In the genomic region with DNA sequence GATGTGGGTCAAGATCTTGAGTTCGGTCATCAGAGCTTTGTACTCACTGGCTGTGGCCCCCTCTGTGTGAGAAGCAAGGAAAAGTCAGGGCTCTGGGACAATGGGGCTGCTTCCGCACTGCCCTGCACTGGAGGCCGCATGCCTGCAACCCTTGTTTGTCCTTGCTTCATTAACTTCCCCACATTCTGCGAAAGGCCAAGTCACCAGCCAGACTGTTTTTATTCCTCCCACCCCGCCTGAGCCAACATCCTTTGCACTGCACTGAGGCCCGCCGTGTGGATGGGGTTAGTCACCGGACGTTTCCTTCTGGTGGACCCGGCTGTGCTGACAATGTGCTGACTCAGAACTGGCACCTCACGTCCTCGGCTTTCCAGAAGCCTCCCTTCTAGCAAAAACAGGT, we compare ENCODE assay signal across 8 mouse cellular contexts.
DNase-seq lines count a peak whose midpoint lies in the region; TF ChIP-seq lines count a peak whose summit lies in the region.

No protein-coding gene starts in this region.

- H3K4me3 ChIP-seq in ES-E14 (ENCODE audit: insufficient read depth in 1 of 2, low read depth in 1 of 2, low read length in 2 of 2, poor library complexity in 1 of 2, severe bottlenecking in 1 of 2) = no peak overlapping the region
- no peak overlapping the region for H3K4me3 ChIP-seq in heart, adult 2 months

- TF ChIP-seq EP300 in heart, adult 2 months (IDR thresholded peaks at IDR 0.05; ENCODE audit: insufficient read depth, low read depth, low read length) = no peak

- 39% methylated on average over 12 of the region's 12 CpGs for WGBS in heart, adult 2 months

- DNase-seq in cerebellum, adult 9-10 months = peak; percentile 19
- no peak for DNase-seq in cerebellum, postnatal 10 days
- no peak for DNase-seq in ES-E14 (ENCODE audit: low read depth, low spot score)
- DNase-seq in heart, adult 2 months = peak; percentile 24 to 29
- peak; percentile 53 to 72 for DNase-seq in kidney, postnatal 4 days
- DNase-seq in yolk sac, embryonic 10.5 days (ENCODE audit: low spot score) = peak; percentile 18
- no peak for DNase-seq in thymus, adult 18-20 months
- no peak for DNase-seq in spleen, adult 12 weeks (ENCODE audit: low spot score)

- no peak for TF ChIP-seq CTCF in heart, adult 2 months (IDR thresholded peaks at IDR 0.05)

- H3K27me3 ChIP-seq in heart, adult 2 months (ENCODE audit: control insufficient read depth, insufficient read depth, low read length) = no peaks in the 10 kb centered on the region

- no peaks in the 10 kb centered on the region for H3K36me3 ChIP-seq in ES-E14 (ENCODE audit: control insufficient read depth, insufficient read depth, low read length, poor library complexity, severe bottlenecking)
- peaks cover 5% of the 10 kb centered on the region; the same call in 1 of the 2 replicates for H3K36me3 ChIP-seq in heart, adult 2 months (ENCODE audit: control insufficient read depth, insufficient read depth, low read length)

- H3K27ac ChIP-seq in ES-E14 (ENCODE audit: insufficient read depth, low read depth, low read length, poor library complexity, severe bottlenecking) = no peak overlapping the region
- peak overlapping the region; percentile 20 for H3K27ac ChIP-seq in heart, adult 2 months

- no peaks in the 10 kb centered on the region for H3K9me3 ChIP-seq in ES-E14 (ENCODE audit: control insufficient read depth, insufficient read depth, low read depth, low read length)

- intact Hi-C loops in heart, adult 2 months (cut with DNase I) = loop anchor here (10.0 kb wide), 1 partner anchor 355 kb away; no protein-coding TSS in a partner anchor

- H3K9ac ChIP-seq in ES-E14 (ENCODE audit: insufficient read depth, low read depth, low read length, poor library complexity, severe bottlenecking) = no peak overlapping the region
- H3K9ac ChIP-seq in heart, adult 2 months (ENCODE audit: low read depth, low read length) = no peak overlapping the region

- in situ Hi-C loops in ES-E14 (cut with MboI; ENCODE audit: low sequenced_read_pairs in 2 of 2, unreplicated experiment in 2 of 2) = no loop called here

- H3K79me2 ChIP-seq in heart, adult 2 months (replicated peaks; ENCODE audit: control insufficient read depth, insufficient read depth, low read length) = no peaks in the 10 kb centered on the region

- TF ChIP-seq POLR2A in heart, adult 2 months (IDR thresholded peaks at IDR 0.05; ENCODE audit: insufficient read depth, low read depth, low read length) = no peak

- H3K4me1 ChIP-seq in ES-E14 (ENCODE audit: control insufficient read depth in 2 of 2, insufficient read depth in 2 of 2, low read length in 2 of 2, poor library complexity in 1 of 2) = peaks cover 0 to 5% of the 10 kb centered on the region in 2 experiments; a peak in 2 of 4 replicates
- peaks cover 8% of the 10 kb centered on the region for H3K4me1 ChIP-seq in heart, adult 2 months (ENCODE audit: control insufficient read depth, insufficient read depth, low read length)

TF ChIP-seq in ES-E14, 5 proteins besides CTCF, POLR2A, EP300 and RAD21:
- TF ChIP-seq MAFK (IDR thresholded peaks at IDR 0.05; ENCODE audit: insufficient read depth, low read depth, low read length) (peak; percentile 60; the same call in 1 of the 2 replicates), HCFC1 (IDR thresholded peaks at IDR 0.05; ENCODE audit: borderline replicate concordance, insufficient read depth, low read length) (no peak)

Comparison
In these comparisons a context has a peak if more than half of its experiments do, and no peak if none do; other contexts are left out.
1. DNase-seq: peak in cerebellum, adult 9-10 months (single experiment), heart, adult 2 months (2 of 2), kidney, postnatal 4 days (2 of 2) and yolk sac, embryonic 10.5 days (single experiment); none in cerebellum, postnatal 10 days (0 of 2), ES-E14 (single experiment), thymus, adult 18-20 months (0 of 2) and spleen, adult 12 weeks (single experiment).